Mouse (Mus musculus): ENCODE measurements around the gene Ptger3. TPM values are rescaled to one million over a fixed set of nuclear protein-coding genes. Genes with fewer than 3 reads are reported as not detected.

Gene Ptger3
- total RNA-seq, 2 experiments from 2014 or later, result 3.5 to 4.0 TPM

Small RNA genes lying within 50 kb of the gene (microRNA-seq; reads per million reads assigned to microRNA genes)
- gene Mir186, result 125 to 167 reads per million in 2 experiments

Other genes with a start within 250 kb of the Ptger3 start
- 100 to 1,000 TPM; 144 to 151 TPM for gene Zranb2, start 32.7 kb upstream of the Ptger3 start, total RNA-seq (2021)